Mouse (Mus musculus) gastrocnemius, adult 2 months (tissue): ENCODE measurements around the gene Nr1h2. TPM values are rescaled to one million over a fixed set of nuclear protein-coding genes. Genes with fewer than 3 reads are reported as not detected.
A peak's percentile ranks its signal among the peaks of the same experiment; 100 is the strongest.

Source experiments
- DNase-seq: peaks from one replicate; pipeline ENCODE4 v3.0.0; 2022
- H3K27ac ChIP-seq: fragments of 200-600 bp; 2 replicates; pipeline ENCODE4 v1.8.1; 2022; ENCODE audit warnings: mild to moderate bottlenecking
- H3K4me3 ChIP-seq: fragments of 200-600 bp; 2 replicates; pipeline ENCODE4 v1.8.1; 2022; ENCODE audit warnings: mild to moderate bottlenecking, moderate library complexity
- CTCF ChIP-seq: fragments of 200-600 bp; IDR thresholded peaks from 2 replicates; pipeline ENCODE4 v1.8.1; 2022; ENCODE audit warnings: antibody characterized with exemption, mild to moderate bottlenecking, moderate library complexity
- intact Hi-C: fragments of 180-260 bp; cut with DNase I; formaldehyde crosslinking; loops from one replicate; pipeline ENCODE4 v1.15.1; 2025
- total RNA-seq, 2 experiments: library from RNA; stranded (reverse); gene quantifications; 2 replicates each; pipeline ENCODE4 v1.2.3; 2021

Nr1h2 gene
- total RNA-seq, 2 experiments from 2014 or later, result 40.6 to 42.7 TPM

- H3K4me3 ChIP-seq, result no peak overlapping the region
- DNase-seq, result no peak
These were observed 3.9 kb upstream of the Nr1h2 start for GRCm38 (mm10) chr7:44557629-44558028.

GRCm38 (mm10) chr7:44553196-44553764 lies 471 bp downstream of the Nr1h2 start:
- intact Hi-C loops, result loop anchor here (10.0 kb wide), 1 partner anchor 1162 kb away; the partner anchor contains the start of genes Rpl18 and Sphk2
- Histone ChIP-seq H3K4me3 (peak overlapping the region; percentile 77), H3K27ac (peak overlapping the region; percentile 98)
- no peak for TF ChIP-seq CTCF
- DNase-seq, result peak; percentile 90

More at GRCm38 (mm10) chr7:44557629-44558028, 3.9 kb upstream of the Nr1h2 start:
- H3K27ac ChIP-seq, result no peak overlapping the region
- intact Hi-C loops, result loop anchor here (10.0 kb wide), 1 partner anchor 1157 kb away; the partner anchor contains the start of genes Rpl18 and Sphk2
- TF ChIP-seq CTCF, result no peak

- DNase-seq, result no peak
- no peak overlapping the region; the same call in 1 of the 2 replicates for H3K27ac ChIP-seq
- peak overlapping the region; percentile 77 for H3K4me3 ChIP-seq
- intact Hi-C loops, result loop anchor here (10.0 kb wide), 1 partner anchor 1162 kb away; the partner anchor contains the start of genes Rpl18 and Sphk2
- TF ChIP-seq CTCF, result no peak
These were observed 1.4 kb downstream of the Nr1h2 start for GRCm38 (mm10) chr7:44552141-44552908.

- no peak for TF ChIP-seq CTCF
- DNase-seq, result peak; percentile 34
- intact Hi-C loops, result loop anchor here (10.0 kb wide), 1 partner anchor 1163 kb away; the partner anchor contains the start of genes Rpl18 and Sphk2
- no peak overlapping the region for H3K27ac ChIP-seq
- no peak overlapping the region for H3K4me3 ChIP-seq
These were observed 2.0 kb downstream of the Nr1h2 start for GRCm38 (mm10) chr7:44551731-44552130.

- intact Hi-C loops, result loop anchor here (10.0 kb wide), 1 partner anchor 1164 kb away; the partner anchor contains the start of genes Rpl18 and Sphk2
These were observed 2.5 kb downstream of the Nr1h2 start for GRCm38 (mm10) chr7:44551301-44551700.

GRCm38 (mm10) chr7:44550409-44550678 lies 3.4 kb downstream of the Nr1h2 start:
- H3K4me3 ChIP-seq, result no peak overlapping the region
- TF ChIP-seq CTCF, result no peak
- H3K27ac ChIP-seq, result no peak overlapping the region
- DNase-seq, result no peak
- intact Hi-C loops, result loop anchor here (10.0 kb wide), 1 partner anchor 1164 kb away; the partner anchor contains the start of genes Rpl18 and Sphk2

More at GRCm38 (mm10) chr7:44551301-44551700, 2.5 kb downstream of the Nr1h2 start:
- no peak for DNase-seq
- TF ChIP-seq CTCF, result no peak
- no peak overlapping the region for H3K27ac ChIP-seq
- H3K4me3 ChIP-seq, result no peak overlapping the region

GRCm38 (mm10) chr7:44549621-44550408 lies 3.9 kb downstream of the Nr1h2 start:
- no peak for TF ChIP-seq CTCF
- Histone ChIP-seq H3K4me3 (no peak overlapping the region), H3K27ac (peak overlapping the region; percentile 16; the same call in 1 of the 2 replicates)
- intact Hi-C loops, result loop anchor here (2.0 to 10.0 kb wide), 4 partner anchors 21 to 1165 kb away; partner anchors contain the start of genes Rpl18 and Sphk2
- DNase-seq, result peak; percentile 28

GRCm38 (mm10) chr7:44548497-44549087 lies 5.2 kb downstream of the Nr1h2 start, which contains the start of gene Pold1:
Pold1 (minus strand) TSS chr7:44548849.
- peak; percentile 100 for DNase-seq
- peak; percentile 96; the same call in 1 of the 2 replicates for TF ChIP-seq CTCF
- intact Hi-C loops, result loop anchor here (2.0 to 5.0 kb wide), 3 partner anchors 20 to 176 kb away; no protein-coding TSS in a partner anchor
- peak within 1 kb of the TSS; percentile 74 for H3K4me3 ChIP-seq
- peak within 1 kb of the TSS; percentile 77 for H3K27ac ChIP-seq

GRCm38 (mm10) chr7:44547725-44548124 lies 6.0 kb downstream of the Nr1h2 start:
- no peak for TF ChIP-seq CTCF
- no peak for DNase-seq
- intact Hi-C loops, result loop anchor here (2.0 to 5.0 kb wide), 3 partner anchors 19 to 175 kb away; no protein-coding TSS in a partner anchor
- Histone ChIP-seq H3K27ac (peak overlapping the region; percentile 77; the same call in 1 of the 2 replicates), H3K4me3 (peak overlapping the region; percentile 74)

GRCm38 (mm10) chr7:44547041-44547440 lies 6.7 kb downstream of the Nr1h2 start:
- TF ChIP-seq CTCF, result no peak
- no peak for DNase-seq
- H3K27ac ChIP-seq, result no peak overlapping the region
- H3K4me3 ChIP-seq, result no peak overlapping the region
- intact Hi-C loops, result loop anchor here (5.0 kb wide), 1 partner anchor 175 kb away; no protein-coding TSS in a partner anchor

- Histone ChIP-seq H3K27ac (no peak overlapping the region), H3K4me3 (no peak overlapping the region)
- intact Hi-C loops, result loop anchor here (5.0 kb wide), 1 partner anchor 174 kb away; no protein-coding TSS in a partner anchor
- no peak for TF ChIP-seq CTCF
- no peak for DNase-seq
These were observed 7.5 kb downstream of the Nr1h2 start for GRCm38 (mm10) chr7:44546274-44546673.
